Mouse (Mus musculus) testis, adult 2 months (tissue): Measurements from ENCODE around the gene Fcgr4. TPM values are rescaled to one million over a fixed set of nuclear protein-coding genes. Genes with fewer than 3 reads are reported as not detected.
A peak's percentile ranks its signal among the peaks of the same experiment; 100 is the strongest.

Experiments used
- H3K27ac ChIP-seq: fragments of 200-500 bp; 2 replicates; pipeline ENCODE4 v1.5.1; 2012; ENCODE audit warnings: low read depth, low read length; ENCODE audit not compliant: control insufficient read depth, insufficient read depth
- H3K27me3 ChIP-seq: fragments of 200-500 bp; 2 replicates; pipeline ENCODE4 v1.6.1; 2012; ENCODE audit warnings: mild to moderate bottlenecking, low read length, moderate library complexity; ENCODE audit not compliant: control insufficient read depth, insufficient read depth
- H3K36me3 ChIP-seq: fragments of 200-500 bp; 2 replicates; pipeline ENCODE4 v1.6.1; 2012; ENCODE audit warnings: mild to moderate bottlenecking, low read length; ENCODE audit not compliant: control insufficient read depth, insufficient read depth
- H3K4me1 ChIP-seq: fragments of 200-500 bp; 2 replicates; pipeline ENCODE4 v1.6.1; 2012; ENCODE audit warnings: low read length; ENCODE audit not compliant: control insufficient read depth, insufficient read depth
- H3K4me3 ChIP-seq: fragments of 200-500 bp; 2 replicates; pipeline ENCODE4 v1.5.1; 2012; ENCODE audit warnings: low read depth, mild to moderate bottlenecking, low read length, moderate library complexity, mixed read lengths; ENCODE audit not compliant: control insufficient read depth
- CTCF ChIP-seq: fragments of 200-500 bp; IDR thresholded peaks from 2 replicates; pipeline ENCODE4 v1.5.1; 2012; ENCODE audit warnings: low read depth, mild to moderate bottlenecking, inconsistent platforms, low read length, moderate library complexity; ENCODE audit not compliant: control insufficient read depth, insufficient read depth, insufficient replicate concordance
- POLR2A ChIP-seq: fragments of 200-500 bp; IDR thresholded peaks from 2 replicates; pipeline ENCODE4 v1.6.1; 2012; ENCODE audit warnings: low read depth, mild to moderate bottlenecking, inconsistent platforms, low read length, moderate library complexity; ENCODE audit not compliant: control insufficient read depth
- polyA plus RNA-seq: library from polyadenylated mRNA; depleted of rRNA; stranded (reverse); fragments of >200 nt; gene quantifications from 2 replicates; pipeline ENCODE4 v1.2.3, GENCODE M21; 2012

The Fcgr4 gene
- polyA plus RNA-seq, 1 experiment: not detected

DNA sequence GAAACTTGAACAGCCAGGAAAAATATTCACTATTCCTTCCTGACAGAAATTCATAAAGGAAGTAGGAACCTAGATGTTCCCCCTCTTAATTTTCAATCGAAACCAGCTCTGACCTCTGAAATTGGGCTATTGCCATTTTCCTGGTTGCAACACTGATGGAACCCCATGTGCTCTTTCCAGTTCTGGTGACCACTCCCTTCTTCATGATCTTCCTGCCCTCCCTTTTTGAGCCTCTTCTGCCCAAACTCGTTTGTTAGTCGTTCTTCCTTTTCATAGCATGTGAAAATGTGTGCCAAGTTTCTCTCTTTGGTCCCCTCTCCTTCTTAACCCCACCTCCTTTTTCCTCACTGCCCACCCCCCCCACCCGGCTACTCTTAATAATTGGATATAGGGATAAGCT, 7.0 kb upstream of the Fcgr4 start:
- Histone ChIP-seq H3K4me1 (no peaks in the 10 kb centered on the region), H3K36me3 (no peaks in the 10 kb centered on the region), H3K4me3 (no peak overlapping the region), H3K27ac (no peak overlapping the region), H3K27me3 (no peaks in the 10 kb centered on the region)
- TF ChIP-seq POLR2A (no peak), CTCF (no peak)

DNA sequence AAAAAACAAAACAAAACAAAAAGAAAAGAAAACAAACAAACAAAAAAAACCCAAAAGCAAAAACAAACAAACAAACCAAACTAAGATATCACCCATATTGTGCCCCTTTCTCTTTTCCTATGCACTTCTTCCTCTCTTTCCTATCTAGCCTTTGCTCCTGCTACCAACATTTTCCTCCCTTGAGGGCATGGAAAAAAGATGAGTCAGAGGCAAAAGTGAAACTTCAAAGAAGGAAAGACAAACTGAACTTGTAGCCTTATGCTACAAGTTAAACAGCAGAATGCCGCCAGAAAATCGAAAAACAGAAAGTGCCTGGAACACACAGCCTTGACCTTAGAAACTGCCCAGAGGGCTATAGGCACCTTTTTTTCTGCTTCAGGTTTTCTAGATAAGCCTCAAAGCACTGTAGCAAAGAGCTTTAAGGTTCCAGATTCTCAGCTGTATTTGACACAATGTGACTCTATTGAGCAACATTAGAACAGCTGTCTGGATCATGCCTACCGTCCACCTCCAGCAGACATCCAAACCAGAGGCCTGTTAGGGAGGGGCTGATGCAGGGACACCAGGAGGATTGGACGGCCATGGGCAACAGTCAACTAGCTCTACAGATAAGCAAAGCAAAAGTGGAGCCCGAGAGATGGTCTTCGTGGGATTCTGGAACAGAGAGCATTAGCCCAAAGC, 1.9 kb upstream of the Fcgr4 start:
- no peak for TF ChIP-seq POLR2A
- no peak for TF ChIP-seq CTCF
- no peaks in the 10 kb centered on the region; the same call in 1 of the 2 replicates for H3K4me1 ChIP-seq
- H3K4me3 ChIP-seq: no peak overlapping the region

DNA sequence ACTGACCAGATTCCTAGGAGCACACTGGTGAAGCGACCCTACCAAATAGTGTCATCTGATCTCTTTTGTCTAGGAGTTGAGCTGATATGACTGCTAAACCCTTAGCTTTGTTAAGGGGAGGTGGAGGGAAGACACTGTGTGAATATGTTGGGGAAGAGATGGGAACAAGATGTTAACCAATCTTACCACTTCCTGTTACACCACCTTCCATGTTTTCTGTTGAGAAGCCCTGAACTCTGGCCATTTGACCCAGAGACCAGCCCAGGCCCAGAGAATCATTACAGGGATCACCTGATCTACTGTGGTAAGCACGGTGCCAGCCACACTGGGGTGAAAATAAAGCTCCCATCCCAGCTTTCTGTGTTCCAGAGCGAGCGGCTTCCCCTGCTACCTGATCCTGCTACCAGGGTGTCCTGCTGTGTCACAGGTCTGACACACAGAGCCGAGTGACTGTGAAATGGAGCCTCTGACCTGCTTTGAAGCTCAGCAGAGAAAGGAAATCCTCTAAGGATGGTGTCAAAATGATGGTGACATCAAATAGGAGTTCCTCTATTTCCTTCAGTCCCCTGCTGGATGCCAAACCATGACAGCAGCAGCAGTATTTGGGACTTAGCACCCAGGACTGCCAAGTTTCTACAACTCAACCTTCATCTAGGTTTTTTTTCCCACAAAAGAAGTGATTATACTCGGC, 1.1 kb upstream of the Fcgr4 start:
- Histone ChIP-seq H3K4me3 (no peak overlapping the region), H3K36me3 (no peaks in the 10 kb centered on the region), H3K27ac (no peak overlapping the region), H3K4me1 (no peaks in the 10 kb centered on the region; the same call in 1 of the 2 replicates), H3K27me3 (no peaks in the 10 kb centered on the region)
- TF ChIP-seq POLR2A: no peak

More for the DNA sequence above, 1.9 kb upstream of the Fcgr4 start:
- no peaks in the 10 kb centered on the region for H3K27me3 ChIP-seq
- no peaks in the 10 kb centered on the region for H3K36me3 ChIP-seq
- H3K27ac ChIP-seq: no peak overlapping the region

DNA sequence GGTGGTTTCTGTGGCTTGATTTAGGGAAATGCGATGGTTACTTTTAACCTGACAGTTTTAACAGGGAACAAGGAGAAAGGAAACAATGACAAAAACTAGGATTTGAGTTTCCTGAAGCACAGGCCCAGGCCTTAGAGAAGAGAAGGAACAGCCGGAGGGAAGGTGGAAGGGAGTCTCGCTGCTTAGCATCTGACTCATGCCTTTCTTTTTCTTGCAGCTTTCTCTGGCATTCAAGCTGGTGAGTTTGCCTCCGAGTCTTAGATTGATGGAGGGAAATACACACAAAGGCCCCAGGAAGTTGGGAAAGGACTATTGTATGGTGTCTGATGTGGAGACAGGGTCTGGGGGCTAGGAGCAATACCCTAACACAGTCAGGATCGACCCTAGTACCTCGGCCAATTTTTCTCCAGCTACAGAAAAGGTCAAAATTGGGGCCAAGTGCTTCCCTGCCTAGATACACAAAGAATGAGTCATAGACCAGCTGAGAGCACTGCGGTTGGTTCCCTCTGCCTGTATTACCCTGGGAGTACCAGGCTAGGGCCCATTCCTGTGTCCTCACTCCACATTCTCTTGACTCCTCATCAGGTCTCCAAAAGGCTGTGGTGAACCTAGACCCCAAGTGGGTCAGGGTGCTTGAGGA, 711 bp downstream of the Fcgr4 start:
- no peak for TF ChIP-seq POLR2A
- TF ChIP-seq CTCF: no peak
- H3K27me3 ChIP-seq: no peaks in the 10 kb centered on the region
- H3K27ac ChIP-seq: no peak overlapping the region
- H3K4me1 ChIP-seq: no peaks in the 10 kb centered on the region; the same call in 1 of the 2 replicates
- H3K36me3 ChIP-seq: no peaks in the 10 kb centered on the region
- H3K4me3 ChIP-seq: no peak overlapping the region

DNA sequence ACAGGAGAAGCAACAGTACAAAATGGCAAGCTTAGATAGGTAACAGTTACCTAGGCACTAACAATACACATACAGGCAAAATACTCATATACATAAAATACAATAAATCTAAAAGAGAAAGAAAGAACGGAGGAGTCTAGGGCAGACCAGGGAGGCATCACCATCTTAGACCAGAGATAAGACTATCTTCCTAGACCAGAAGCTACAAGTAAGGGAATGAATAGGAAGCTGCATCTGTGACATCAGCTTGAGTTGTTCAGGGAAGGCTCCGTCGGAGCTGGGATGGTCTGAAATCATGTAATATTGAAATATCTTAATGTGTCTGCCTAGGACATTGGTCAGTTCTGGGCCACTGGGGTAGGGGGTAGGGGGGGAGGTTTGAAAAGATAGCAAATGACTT, 13.0 kb downstream of the Fcgr4 start:
- no peak overlapping the region for H3K27ac ChIP-seq
- no peaks in the 10 kb centered on the region for H3K36me3 ChIP-seq
- TF ChIP-seq POLR2A: no peak
- no peak for TF ChIP-seq CTCF
- no peaks in the 10 kb centered on the region for H3K27me3 ChIP-seq
- H3K4me3 ChIP-seq: no peak overlapping the region
- H3K4me1 ChIP-seq: peaks cover 11% of the 10 kb centered on the region

DNA sequence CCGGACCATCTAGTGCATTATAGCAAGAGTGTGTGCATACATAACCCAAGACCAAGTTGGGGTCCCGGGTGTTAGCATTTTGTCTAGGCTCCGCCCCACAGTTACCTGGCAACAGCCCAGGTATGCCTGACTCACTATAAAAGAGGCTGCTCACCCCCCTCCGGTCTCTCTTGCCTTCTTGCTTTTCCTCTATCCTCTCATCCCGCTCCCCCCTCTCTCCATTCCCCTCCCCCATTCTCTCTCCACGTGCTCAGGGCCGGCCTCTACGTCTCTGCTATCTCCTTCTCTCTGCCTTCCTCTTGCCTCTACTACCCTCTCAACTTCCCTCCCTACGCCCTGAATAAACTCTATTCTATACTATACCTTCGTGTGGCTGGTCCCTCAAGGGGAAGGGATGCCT, 14.0 kb downstream of the Fcgr4 start:
- Histone ChIP-seq H3K27me3 (no peaks in the 10 kb centered on the region), H3K4me3 (peak overlapping the region; percentile 80), H3K36me3 (no peaks in the 10 kb centered on the region), H3K4me1 (peaks cover 11% of the 10 kb centered on the region), H3K27ac (no peak overlapping the region)
- TF ChIP-seq POLR2A (no peak), CTCF (no peak)

DNA sequence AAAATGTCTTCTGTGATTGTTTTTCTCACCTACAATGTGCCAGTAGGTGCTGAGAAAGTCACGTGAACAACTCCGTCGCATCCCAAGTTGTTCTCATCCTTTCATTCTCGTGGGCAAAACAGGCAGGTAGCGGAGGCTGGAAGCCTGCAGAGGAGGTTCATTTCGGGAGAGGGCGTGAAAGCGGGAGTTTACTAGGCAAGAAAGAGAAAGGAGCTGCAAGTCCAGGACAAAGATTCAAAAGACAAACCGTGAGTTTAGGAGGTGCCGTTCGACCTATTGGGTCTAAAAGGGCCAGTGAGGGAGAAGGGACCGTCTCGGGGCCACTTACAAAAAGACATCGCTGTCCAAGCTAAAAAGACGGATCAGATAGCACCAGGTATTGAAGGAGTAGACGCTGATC, 14.5 kb downstream of the Fcgr4 start:
- no peaks in the 10 kb centered on the region for H3K27me3 ChIP-seq
- peaks cover 11% of the 10 kb centered on the region for H3K4me1 ChIP-seq
- no peak for TF ChIP-seq POLR2A
- TF ChIP-seq CTCF: no peak
- no peak overlapping the region for H3K27ac ChIP-seq
- peak overlapping the region; percentile 80 for H3K4me3 ChIP-seq
- H3K36me3 ChIP-seq: no peaks in the 10 kb centered on the region
